Mouse (Mus musculus) liver, adult 2 months (tissue): Measurements from ENCODE around the gene Itsn2. TPM values are rescaled to one million over a fixed set of nuclear protein-coding genes. Genes with fewer than 3 reads are reported as not detected.

Experiments used
- DNase-seq: peaks from one replicate; pipeline ENCODE4 v3.0.0-alpha.2; 2011; ENCODE audit warnings: low read depth, low spot score; ENCODE audit errors: extremely low read depth
- H3K27ac ChIP-seq: fragments of 200-500 bp; replicated peaks from 2 replicates; pipeline ENCODE4 v1.5.1; 2012; ENCODE audit warnings: low read depth, mild to moderate bottlenecking, control low read depth, inconsistent platforms, low read length; ENCODE audit not compliant: insufficient read depth
- H3K27me3 ChIP-seq: fragments of 200-500 bp; 2 replicates; pipeline ENCODE4 v1.6.1; 2012; ENCODE audit warnings: mild to moderate bottlenecking, moderate library complexity, low read length, inconsistent platforms; ENCODE audit not compliant: control insufficient read depth, insufficient read depth
- H3K36me3 ChIP-seq: fragments of 200-500 bp; 2 replicates; pipeline ENCODE4 v1.6.1; 2012; ENCODE audit warnings: low read length, inconsistent platforms; ENCODE audit not compliant: control insufficient read depth, insufficient read depth
- H3K4me1 ChIP-seq: fragments of 200-500 bp; 2 replicates; pipeline ENCODE4 v1.6.1; 2011; ENCODE audit warnings: low read length; ENCODE audit not compliant: control insufficient read depth, insufficient read depth
- H3K4me3 ChIP-seq: fragments of 200-500 bp; 2 replicates; pipeline ENCODE4 v1.5.1; 2011; ENCODE audit warnings: low read depth, mild to moderate bottlenecking, control low read depth, low read length, moderate library complexity; ENCODE audit not compliant: insufficient read depth
- H3K79me2 ChIP-seq: fragments of 200-500 bp; 2 replicates; pipeline ENCODE4 v1.6.1; 2012; ENCODE audit warnings: inconsistent platforms, mild to moderate bottlenecking, low read length, moderate library complexity; ENCODE audit not compliant: control insufficient read depth, insufficient read depth
- H3K9ac ChIP-seq: fragments of 200-500 bp; 2 replicates; pipeline ENCODE4 v1.6.1; 2012; ENCODE audit warnings: low read depth, mild to moderate bottlenecking, control low read depth, inconsistent platforms, low read length
- CTCF ChIP-seq: fragments of 200-500 bp; IDR thresholded peaks from 2 replicates; pipeline ENCODE4 v1.5.1; 2011; ENCODE audit warnings: low read depth, low read length, control low read depth
- POLR2A ChIP-seq: fragments of 200-500 bp; IDR thresholded peaks from 2 replicates; pipeline ENCODE4 v1.6.1; 2011; ENCODE audit warnings: low read length, control low read depth; ENCODE audit not compliant: insufficient read depth; ENCODE audit errors: extremely low read depth
- WGBS: fragments of 180-500 bp; shearing (Covaris S2); methylation state at CpG from one replicate; pipeline ENCODE4 v1.1.7; 2018; 5-methylcytosine and 5-hydroxymethylcytosine counted together
- polyA plus RNA-seq: library from polyadenylated mRNA; depleted of rRNA; stranded (reverse); fragments of >200 nt; gene quantifications from 2 replicates; pipeline ENCODE4 v1.2.3, GENCODE M21; 2012; rRNA removed
- total RNA-seq: library from RNA; depleted of rRNA; stranded (reverse); fragments of >200 nt; gene quantifications from 2 replicates; pipeline ENCODE4 v1.2.3, GENCODE M21; 2014; rRNA removed

The Itsn2 gene
- 25.8 and 26.8 TPM in 2 replicates for total RNA-seq
- polyA plus RNA-seq = 8.4 and 11.6 TPM in 2 replicates

GRCm38 (mm10) chr12:4592541-4593165 is at the start of gene Itsn2, which contains the start of gene Gm3625:
TSS of gene Itsn2 (plus strand) at chr12:4592638.
TSS of gene Gm3625 (minus strand) at chr12:4592927.
- Histone ChIP-seq H3K9ac (peak within 1 kb of the TSS; percentile 97), H3K27ac (peak within 1 kb of the TSS; percentile 80), H3K79me2 (peaks cover 13% of the 10 kb centered on the region; the same call in 1 of the 2 replicates), H3K36me3 (no peaks in the 10 kb centered on the region), H3K4me1 (peaks cover 7% of the 10 kb centered on the region; the same call in 1 of the 2 replicates), H3K27me3 (no peaks in the 10 kb centered on the region), H3K4me3 (peak within 1 kb of the TSS; percentile 88)
- TF ChIP-seq POLR2A = peak; percentile 62; the same call in 1 of the 2 replicates
- no peak for TF ChIP-seq CTCF
- DNase-seq = peak; percentile 41
- WGBS = under 1% methylated on average over 45 of the region's 49 CpGs

GRCm38 (mm10) chr12:4544400-4544919 is 48.0 kb upstream of the Itsn2 start:
- 85% methylated on average over 5 of the region's 5 CpGs for WGBS
- no peak overlapping the region for H3K9ac ChIP-seq
- H3K79me2 ChIP-seq = no peaks in the 10 kb centered on the region
- H3K36me3 ChIP-seq = no peaks in the 10 kb centered on the region
- no peaks in the 10 kb centered on the region for H3K4me1 ChIP-seq
- TF ChIP-seq CTCF = no peak
- no peak for TF ChIP-seq POLR2A
- no peak overlapping the region for H3K4me3 ChIP-seq
- H3K27me3 ChIP-seq = no peaks in the 10 kb centered on the region
- peak; percentile 23 for DNase-seq
- H3K27ac ChIP-seq = no peak overlapping the region

- TF ChIP-seq POLR2A (no peak), CTCF (no peak)
Observed at GRCm38 (mm10) chr12:4545425-4545824, 47.0 kb upstream of the Itsn2 start.

GRCm38 (mm10) chr12:4546491-4546890 is 45.9 kb upstream of the Itsn2 start:
- no peak for TF ChIP-seq CTCF
- no peak for TF ChIP-seq POLR2A
- Histone ChIP-seq H3K9ac (no peak overlapping the region), H3K79me2 (no peaks in the 10 kb centered on the region), H3K27ac (no peak overlapping the region), H3K27me3 (no peaks in the 10 kb centered on the region), H3K4me1 (no peaks in the 10 kb centered on the region), H3K4me3 (no peak overlapping the region), H3K36me3 (no peaks in the 10 kb centered on the region)
- WGBS = 77% methylated on average over 5 of the region's 5 CpGs
- no peak for DNase-seq

More at GRCm38 (mm10) chr12:4545425-4545824, 47.0 kb upstream of the Itsn2 start:
- Histone ChIP-seq H3K27me3 (no peaks in the 10 kb centered on the region), H3K79me2 (no peaks in the 10 kb centered on the region), H3K27ac (no peak overlapping the region), H3K9ac (no peak overlapping the region), H3K4me1 (no peaks in the 10 kb centered on the region), H3K4me3 (no peak overlapping the region), H3K36me3 (no peaks in the 10 kb centered on the region)
- DNase-seq = peak; percentile 45

DNA sequence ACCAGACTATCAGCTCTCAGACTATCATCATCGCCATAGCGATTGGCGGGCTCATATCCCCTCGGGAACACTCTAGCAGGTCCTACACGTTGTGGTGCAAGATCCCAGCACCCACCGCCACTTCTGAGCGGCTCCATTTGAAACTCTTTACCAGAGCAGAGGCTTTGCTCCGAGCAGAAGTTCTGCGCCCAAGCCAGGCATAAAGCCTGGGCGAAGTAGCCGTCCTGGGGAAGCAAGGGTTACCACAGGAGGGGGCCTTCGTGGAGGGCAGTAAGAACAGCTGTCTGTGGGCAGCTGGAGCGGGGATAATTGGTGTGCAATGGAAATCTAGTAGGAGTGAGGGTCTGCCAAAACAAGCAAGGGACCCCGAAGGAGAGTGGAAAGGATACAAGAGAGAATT is 44.9 kb upstream of the Itsn2 start:
- DNase-seq = no peak
- 76% methylated on average over 14 of the region's 14 CpGs for WGBS
- Histone ChIP-seq H3K9ac (no peak overlapping the region), H3K4me3 (no peak overlapping the region), H3K27ac (no peak overlapping the region), H3K36me3 (no peaks in the 10 kb centered on the region), H3K79me2 (no peaks in the 10 kb centered on the region), H3K27me3 (no peaks in the 10 kb centered on the region), H3K4me1 (no peaks in the 10 kb centered on the region)
- TF ChIP-seq POLR2A (no peak), CTCF (no peak)
